Mouse (Mus musculus) spleen, postnatal 4 days (tissue): ENCODE results near the gene Slc1a4.

Source experiments
- DNase-seq, 2 experiments: peaks; one replicate each; pipeline ENCODE4 v3.0.0; 2022; ENCODE audit warnings: low spot score in 2 of 2

Slc1a4 gene

DNA sequence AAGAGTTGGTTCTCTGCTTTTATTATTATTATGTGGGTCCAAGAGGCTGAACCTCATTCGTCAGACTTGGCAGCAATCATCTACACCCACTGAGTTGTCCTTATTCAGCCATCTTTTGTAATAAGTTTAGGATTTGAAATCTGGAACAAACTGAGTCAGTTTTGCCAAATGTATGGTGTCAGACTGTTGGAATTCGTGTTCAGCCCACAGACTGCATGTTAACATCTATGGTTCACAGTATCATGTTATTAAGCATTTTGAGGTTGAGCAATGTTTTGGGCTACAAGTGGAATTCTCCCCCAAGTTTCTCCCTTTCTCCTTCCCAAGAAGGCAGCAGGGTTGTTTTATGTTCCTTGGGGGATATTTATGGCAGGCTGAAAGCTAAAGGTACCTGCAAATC lies 79.4 kb downstream of the Slc1a4 start:
- DNase-seq: no peak
